Mouse (Mus musculus) urinary bladder, adult 2 months (tissue): ENCODE data around the gene Mccc2. TPM values are rescaled to one million over a fixed set of nuclear protein-coding genes. Genes with fewer than 3 reads are reported as not detected.

Source experiments
- DNase-seq: peaks from one replicate; pipeline ENCODE4 v3.0.0; 2022; ENCODE audit warnings: low spot score
- polyA plus RNA-seq: library from polyadenylated mRNA; depleted of rRNA; stranded (reverse); fragments of >200 nt; gene quantifications from 2 replicates; pipeline ENCODE4 v1.2.3, GENCODE M21; 2012; rRNA removed

Gene Mccc2
- polyA plus RNA-seq, 1 experiment, result 17.8 TPM

DNA sequence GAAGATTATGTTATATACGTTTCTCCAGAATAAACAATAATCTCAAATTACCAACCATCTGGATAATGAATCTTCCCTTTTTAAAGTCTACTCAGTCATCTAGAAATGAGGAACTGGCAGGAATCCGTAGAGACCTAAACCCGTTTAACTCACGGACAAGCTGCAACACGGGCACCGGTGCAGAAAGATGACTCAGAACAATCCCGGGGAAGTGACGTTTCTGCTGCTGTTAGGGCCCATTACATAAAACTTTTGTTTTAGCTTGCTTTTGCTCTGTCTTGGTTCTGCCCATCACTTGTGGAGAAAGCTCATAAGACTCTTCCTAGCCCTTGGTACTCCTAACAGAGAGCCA, 76.1 kb downstream of the Mccc2 start:
- DNase-seq, result no peak

- DNase-seq, result no peak
Observed at GRCm38 (mm10) chr13:99938606-99939319, 76.7 kb downstream of the Mccc2 start.

DNA sequence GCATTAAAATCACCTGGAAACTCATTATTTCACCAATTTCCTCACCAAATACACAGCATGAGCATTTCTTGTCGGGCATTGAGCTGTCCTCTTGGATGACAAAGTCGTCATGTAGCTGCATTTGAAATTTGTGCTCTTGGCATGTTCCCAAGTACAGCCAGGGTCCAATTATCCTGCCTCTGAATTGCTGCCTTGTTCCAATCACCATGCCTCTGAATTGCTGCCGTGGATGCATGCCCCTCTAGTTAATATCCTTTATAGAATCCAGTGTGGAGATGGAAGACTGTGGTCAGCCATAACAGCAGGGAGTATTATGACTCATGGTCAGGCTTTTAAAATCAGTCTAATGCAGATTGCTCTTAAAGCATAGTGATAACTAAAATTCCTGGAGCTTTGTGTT, 77.7 kb downstream of the Mccc2 start:
- DNase-seq, result no peak

- no peak for DNase-seq
Observed at GRCm38 (mm10) chr13:99932406-99932805, 83.0 kb downstream of the Mccc2 start.

DNA sequence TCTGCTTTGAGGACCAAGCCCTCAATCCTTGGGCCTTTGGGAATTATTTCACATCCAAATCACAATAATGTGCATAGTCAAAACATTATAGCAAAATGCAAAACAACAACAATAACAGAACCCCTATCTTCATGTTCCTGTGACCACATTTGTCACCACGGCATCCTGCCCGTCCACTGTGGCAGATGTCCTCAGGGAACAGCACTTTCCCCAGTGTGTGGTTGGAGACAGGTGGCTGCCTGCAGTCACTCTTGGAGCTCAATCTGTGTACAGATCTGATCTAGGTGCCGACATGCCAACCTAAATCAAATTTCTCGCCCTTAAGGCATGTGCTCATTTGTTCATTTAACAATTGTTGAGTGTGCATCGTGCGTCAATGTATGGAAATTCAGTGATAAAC, 83.9 kb downstream of the Mccc2 start:
- no peak for DNase-seq

DNA sequence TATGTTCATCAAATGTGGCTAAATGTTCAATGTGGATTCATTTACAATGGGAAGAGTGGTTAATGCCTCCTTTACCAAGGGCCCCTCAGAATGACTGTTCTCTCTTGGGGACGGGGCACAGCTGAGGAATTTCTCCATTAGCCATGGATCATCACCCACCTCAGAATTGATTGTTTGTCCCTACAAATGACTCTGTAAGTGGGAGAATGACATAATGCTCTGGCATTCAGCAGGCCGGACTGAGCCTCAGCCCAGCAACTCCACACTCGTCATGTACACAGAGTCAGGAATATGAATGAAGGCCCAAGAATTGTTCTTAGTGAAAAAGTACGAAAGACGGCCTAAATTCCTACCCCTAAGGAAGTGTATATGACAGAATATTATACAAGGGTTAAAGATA, 89.2 kb downstream of the Mccc2 start:
- DNase-seq, result no peak

DNA sequence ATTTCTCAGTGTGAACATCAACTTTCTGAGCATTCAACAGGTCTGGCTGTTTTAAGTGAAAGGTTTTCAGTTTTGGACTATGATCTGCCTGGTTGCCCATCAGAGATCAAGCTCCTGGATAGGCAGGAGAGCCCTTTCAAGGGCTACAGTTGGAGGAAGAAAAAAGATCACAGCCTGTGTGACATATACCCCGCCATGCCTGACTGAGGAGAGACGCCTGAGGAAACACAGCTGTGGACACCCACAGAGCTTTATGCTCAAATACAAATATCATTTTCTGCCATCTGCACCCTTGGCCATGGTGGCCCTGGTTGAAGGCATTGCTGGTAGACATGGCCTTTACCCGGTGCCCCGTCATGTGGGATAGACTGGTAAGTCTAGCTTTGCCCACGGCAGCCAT, 99.8 kb downstream of the Mccc2 start:
- DNase-seq, result no peak

- DNase-seq, result no peak
Observed at GRCm38 (mm10) chr13:99900965-99901364, 114.5 kb downstream of the Mccc2 start, which contains the start of gene Cartpt. TSS of gene Cartpt (minus strand) at chr13:99901091.

DNA sequence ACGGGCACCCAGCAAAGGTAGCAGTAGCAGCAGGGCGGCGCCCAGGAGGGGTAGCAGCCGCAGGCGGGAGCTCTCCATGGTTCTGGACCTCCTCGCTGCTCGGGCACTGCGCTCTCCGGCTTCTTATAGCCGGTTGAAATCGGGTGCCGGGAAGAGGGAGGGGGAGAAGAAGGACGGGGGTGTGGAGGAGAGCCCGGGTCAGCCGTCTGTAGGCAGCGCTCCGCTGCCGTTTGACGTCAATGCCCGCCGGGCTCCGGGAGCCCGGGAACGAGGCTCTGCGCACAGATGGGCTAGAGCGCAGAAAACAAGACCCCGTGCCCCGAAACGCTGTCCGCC, 114.9 kb downstream of the Mccc2 start:
- DNase-seq, result no peak

DNA sequence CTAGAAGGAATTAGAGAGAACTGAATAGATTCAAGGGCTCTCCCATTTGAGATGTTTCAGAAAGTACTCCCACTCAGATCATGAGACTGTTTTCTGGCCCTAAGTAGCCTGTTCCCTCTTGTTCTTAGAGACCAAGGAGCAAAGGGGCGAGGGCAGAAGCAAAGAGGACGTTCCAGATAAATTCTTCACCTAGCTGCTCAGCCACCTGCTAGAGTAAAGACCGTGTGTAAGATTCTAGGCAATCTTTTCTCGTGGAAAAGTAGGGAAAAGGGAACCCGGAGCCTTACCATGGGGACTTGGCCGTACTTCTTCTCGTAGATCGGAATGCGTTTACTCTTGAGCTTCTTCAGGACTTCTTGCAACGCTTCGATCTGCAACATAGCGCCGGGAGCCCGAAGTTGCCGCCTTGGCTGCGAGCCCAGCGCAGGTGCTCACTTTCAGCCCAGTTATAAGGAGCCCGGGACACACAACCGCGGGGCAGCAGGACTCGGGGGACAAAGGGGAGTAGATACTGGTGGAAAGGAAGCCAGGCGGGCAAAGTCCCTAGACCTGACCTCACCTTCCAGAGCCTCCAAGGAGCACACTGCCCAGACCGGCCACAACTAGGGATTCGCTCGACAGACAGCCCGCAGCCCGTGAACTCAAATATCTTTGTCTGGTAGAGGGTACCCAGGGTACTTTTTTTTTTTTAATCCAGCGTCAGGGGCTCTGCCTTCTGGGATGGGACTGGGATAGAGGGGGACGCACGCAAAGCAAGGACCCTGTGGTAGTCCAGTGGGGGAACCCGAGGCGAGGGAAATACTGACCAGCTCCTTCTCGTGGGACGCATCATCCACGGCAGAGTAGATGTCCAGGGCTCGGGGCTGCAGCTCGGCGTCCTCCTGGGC, 115.5 kb downstream of the Mccc2 start:
- DNase-seq, result no peak

GRCm38 (mm10) chr13:99898816-99899215, 116.6 kb downstream of the Mccc2 start:
- DNase-seq, result no peak

Other genes starting within 250 kb of the Mccc2 start
- 1.4 TPM in 2 replicates for gene Cartpt, start 114.5 kb downstream of the Mccc2 start, polyA plus RNA-seq
- 8.7 and 9.2 TPM in 2 replicates for gene Bdp1, start 88.4 kb upstream of the Mccc2 start, polyA plus RNA-seq
- gene Serf1, start 92.4 kb upstream of the Mccc2 start, polyA plus RNA-seq, result 28.2 and 30.7 TPM in 2 replicates
- gene Smn1, start 109.2 kb upstream of the Mccc2 start, polyA plus RNA-seq, result 37.3 and 50.4 TPM in 2 replicates
- gene Naip2, start 186.5 kb upstream of the Mccc2 start, polyA plus RNA-seq, result 2.5 and 2.8 TPM in 2 replicates
- 8.1 and 8.6 TPM in 2 replicates for gene Naip5, start 230.7 kb upstream of the Mccc2 start, polyA plus RNA-seq